Mouse (Mus musculus): Measurements from ENCODE around the gene Ranbp9.

Ranbp9 gene

DNA sequence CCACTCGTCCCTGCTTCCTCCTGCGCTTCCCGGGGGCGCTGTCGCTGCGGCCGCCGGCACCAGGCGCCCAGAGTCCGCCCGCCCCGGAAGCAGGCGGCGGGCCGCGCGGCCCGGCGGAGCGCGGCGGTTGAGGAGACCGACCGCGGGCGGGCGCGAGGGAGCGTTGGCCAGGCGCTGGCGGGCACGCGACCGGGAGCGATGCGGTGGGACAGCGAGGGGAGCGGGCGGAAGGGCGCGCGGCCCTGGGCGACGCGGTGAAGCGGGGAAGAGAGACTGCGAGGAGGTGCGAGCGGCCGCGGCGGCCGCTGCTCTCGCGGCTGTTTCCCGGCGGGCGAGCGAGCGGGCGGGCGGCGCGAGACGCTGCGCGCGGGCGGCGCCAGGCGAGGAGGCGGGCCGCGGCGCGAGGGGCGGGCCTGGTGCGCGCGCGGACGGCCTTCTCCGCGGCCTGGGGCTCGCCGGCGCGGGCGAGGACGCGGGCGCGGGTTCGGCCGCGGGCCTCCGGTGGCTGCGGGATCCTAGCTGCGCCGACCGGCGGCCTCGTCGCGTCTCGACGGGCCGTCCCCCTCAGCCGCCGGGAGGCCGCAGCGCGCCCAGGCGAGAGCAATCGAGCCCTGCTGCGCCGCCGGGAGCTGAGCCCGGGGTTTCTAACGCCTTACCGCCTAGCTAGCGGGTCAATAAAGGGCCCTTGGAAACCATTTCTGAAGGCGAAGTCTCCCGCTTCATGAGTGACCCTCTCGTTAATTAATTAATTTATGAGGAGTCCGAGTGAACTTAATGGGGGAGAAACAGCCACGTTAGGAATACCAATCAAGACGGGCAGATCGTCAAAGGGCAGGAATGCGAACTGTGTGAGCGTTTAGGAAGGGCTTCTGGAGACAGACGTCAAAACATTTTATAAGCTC, at the start of gene Ranbp9:
Gene Ranbp9 (minus strand): TSS at position 326 of the 902 bp plus-strand sequence.
- ATAC-seq (ENCODE audit: low TSS enrichment) = peak; percentile 66

DNA sequence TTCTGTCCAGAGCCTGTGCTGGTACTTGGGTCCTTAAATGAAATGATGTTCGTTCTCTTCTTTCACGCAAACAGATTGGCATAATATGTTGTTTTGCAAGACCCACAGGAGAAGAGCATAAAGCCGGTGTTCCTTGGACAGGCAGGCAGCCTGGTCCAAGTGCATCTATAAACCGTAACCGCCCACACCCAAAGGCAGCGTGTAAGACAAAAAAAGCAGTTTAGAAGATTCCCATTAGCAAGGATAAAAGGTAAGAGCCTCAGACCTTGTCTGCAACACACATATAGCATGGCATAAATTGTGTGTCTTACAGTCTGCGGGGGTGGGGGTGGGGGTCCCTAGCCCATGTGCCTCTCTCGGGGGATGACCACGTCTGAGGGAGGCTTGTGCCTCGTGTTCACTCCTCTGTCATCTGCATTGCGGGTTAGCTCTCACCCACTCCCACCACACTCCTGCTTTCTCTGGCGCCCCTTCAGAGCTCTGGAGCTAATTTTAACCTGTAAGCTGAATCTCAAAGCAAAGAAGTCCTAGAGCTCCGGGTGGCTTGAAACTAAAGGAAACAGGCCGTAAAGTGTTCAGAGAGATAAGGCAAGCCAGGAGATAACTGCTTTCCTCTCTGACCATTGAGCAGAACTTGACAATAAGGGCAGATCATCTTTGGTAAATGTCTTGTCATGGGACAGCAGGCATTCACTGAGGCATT, 49.2 kb upstream of the Ranbp9 start:
- ATAC-seq (ENCODE audit: low TSS enrichment) = peak; percentile 45

DNA sequence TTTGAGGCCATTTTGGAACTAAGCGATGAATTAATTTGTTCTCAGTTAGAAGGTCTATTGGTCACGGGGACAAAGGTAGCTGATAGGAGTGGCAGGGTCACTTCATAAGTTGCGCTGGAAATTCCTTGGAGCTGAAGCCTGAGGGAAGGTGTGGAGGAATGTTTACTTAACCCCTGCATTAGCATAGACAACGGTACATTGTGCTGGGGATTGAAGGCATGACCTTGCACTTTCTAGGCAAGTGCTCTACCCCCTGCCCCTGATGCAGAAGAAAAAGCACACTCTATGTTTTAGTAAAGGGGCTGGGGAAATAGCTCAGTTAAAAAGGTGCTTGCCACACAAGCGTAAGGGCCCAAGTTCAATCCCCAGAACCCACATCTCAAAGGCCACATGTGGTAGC, 45.2 kb upstream of the Ranbp9 start:
- no peak for ATAC-seq (ENCODE audit: low TSS enrichment)

DNA sequence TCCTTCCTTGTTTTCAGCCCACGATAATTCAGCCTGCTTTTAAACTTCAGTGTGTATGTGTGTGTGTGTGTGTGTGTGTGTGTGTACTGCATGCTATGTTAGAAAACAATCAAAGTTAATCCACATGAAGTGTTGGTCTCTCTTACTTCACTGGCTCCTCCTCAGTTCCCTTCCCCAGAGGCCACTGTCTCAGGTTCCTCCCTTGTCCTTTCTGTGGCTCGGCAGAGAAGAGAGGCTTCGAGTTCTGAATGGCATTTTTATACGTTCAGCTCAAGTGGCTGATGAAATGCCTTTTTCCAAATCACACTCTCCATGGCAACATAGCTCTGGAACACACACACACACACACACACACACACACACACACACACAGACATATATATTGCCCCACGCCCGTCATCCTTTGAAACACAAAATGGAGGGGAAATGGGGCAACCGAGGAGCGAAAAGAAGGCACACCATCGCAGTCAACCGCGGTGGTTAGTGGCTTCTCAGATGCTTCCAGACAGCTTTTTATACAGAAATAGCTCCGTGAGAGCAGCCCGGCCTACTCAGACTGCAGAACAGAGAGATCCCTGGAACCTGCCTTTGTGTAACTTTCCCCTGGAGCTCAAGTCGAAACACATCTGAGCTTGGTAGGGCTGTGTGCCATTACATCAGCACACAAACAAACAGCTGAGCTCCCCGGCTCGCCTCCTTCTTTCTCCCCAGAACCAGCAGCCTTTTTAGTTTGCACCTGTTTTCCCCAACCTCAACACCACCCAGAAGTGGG, 44.5 kb upstream of the Ranbp9 start:
- ATAC-seq (ENCODE audit: low TSS enrichment) = peak; percentile 72

DNA sequence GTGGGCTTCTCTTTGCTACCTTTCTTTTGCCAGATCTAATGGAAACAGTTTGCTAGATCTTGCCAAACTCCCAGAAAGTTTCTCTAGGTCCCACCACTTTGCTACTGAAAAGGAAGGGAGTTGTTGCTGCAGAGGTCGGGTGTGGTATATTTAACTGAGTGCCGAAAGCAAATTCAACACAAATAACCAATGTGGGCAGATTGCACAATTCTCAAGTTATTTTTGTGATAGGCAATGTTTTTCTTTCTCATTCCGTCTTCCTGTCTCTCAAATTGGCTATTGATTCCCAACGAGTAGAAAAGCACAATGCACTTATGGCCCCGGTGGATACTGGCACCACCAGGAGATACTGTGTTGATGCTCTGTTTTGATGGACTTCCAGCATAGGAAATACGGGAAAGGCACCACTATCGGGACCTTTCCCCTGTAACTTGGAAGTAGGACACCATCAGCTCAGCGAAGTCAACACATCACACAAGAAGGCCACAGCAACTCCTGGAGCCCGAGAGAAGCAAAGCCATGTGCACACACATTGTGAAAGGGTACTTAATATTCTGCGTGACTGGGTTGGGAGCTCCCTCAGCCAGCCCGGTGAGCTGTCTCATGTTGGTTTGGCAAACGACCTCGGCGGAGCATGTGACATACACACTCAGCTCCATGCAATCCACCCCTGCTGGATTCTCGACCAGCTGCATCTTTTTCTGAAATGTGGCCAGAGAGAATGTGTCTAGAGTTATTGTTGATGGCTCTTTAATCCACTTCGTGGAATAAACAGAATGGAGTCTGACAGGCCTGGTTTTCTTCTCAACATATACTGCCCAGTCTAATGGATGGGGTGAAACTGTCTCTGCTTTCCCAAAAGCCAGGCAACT, 43.6 kb upstream of the Ranbp9 start:
- ATAC-seq (ENCODE audit: low TSS enrichment) = peak; percentile 18; the same call in 1 of the 2 replicates

DNA sequence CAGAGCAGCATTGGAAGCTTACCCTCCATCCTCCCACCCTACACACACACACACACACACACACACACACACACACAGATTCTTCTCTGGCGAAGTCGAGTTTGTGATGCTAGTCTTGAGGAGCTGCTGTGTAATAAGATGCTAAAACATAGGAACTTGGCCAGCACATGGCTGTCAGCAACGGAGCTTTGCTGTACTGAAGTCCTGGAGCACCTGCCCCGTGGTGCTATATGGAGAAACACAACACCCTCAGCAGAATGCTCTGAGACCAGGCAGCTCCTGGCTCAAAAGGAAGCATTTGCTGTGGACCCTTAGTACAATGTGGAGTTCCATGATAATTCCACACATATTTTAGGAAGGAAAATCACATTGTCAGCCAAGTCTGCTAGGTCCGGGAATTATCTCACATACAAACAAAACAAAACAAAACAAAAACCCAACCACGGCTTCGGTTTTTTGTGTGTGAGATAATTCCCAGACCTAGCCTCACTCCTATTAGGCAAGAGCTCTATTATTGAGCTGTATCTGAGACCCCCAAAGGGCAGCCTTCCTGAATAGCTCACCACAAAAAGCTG, 42.9 kb upstream of the Ranbp9 start:
- no peak for ATAC-seq (ENCODE audit: low TSS enrichment)

DNA sequence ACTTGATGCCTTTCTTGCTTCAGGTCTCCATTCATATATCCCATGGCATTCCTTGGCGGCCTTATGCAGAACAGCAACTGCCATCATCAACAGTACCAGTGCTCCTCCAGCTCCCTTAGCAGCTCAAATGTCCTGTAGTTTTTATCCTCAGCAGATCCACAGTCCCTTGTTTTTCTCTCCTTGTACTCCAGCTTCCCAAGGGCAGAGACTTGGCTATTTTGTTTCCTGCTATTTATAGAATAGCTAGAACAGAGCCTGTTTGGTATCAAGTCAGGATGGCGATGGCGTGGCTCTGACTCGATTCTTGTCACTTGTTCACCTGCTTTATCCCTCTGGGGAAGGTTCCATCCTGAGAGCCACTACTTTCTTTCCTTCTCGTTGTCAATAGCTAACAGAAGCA, 40.9 kb upstream of the Ranbp9 start:
- no peak for ATAC-seq (ENCODE audit: low TSS enrichment)

DNA sequence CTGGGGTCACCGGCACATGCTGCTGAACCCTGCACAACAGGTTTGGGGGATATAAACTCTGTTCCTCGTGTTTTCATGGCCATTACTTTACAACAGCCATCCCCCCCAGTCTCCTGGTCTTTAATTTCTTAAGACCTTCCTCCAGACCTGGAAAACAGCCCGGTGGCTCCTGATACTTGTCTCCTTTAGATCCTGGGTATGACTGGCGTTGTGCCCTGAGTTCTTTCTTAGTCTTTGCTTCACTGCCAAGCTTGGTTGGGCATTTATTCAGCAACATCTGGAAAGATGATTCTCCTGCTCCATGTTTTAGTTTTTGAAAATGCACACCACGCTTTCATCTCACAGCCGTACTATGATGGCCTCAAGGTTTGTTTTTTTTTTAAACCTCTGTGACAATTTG, 38.2 kb upstream of the Ranbp9 start:
- ATAC-seq (ENCODE audit: low TSS enrichment) = no peak

DNA sequence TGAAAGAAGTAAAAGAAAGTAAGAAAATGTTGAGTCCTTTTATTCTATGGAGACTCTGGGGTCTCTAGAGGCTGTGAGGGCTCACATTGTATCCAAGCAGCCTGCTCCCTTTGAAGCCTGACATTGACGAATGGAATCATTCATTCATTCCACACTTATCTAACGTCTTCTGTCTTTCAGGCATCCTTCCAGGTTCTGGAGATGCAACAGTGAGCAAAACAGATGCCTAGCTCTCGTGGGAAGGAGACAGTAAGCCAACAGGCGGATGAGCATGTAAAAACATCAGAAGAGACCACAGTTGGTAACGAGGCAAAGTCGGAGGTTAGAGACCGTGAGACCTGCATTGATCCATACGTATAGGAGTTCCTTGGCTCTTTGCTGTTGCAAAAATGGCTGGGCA, 36.3 kb upstream of the Ranbp9 start:
- ATAC-seq (ENCODE audit: low TSS enrichment) = no peak

DNA sequence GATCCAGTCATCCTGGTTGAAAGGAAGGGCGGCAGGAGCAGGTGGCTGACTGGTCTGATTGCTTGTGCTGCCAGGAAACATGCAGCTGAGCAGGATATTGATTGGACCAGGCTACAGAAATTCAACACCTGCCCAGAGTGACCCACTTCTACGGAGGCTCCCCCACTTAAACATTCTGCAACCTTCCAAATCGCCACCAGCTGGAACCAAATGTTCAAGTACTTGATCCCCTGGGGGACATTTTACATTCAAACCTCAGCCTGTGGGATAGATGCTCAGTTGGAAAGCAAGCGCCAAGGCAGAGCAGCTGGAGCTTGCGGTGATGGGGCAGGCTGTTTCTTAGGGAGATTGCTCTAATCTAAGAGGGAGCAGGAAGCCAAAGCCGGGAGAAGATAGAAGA, 35.8 kb upstream of the Ranbp9 start:
- ATAC-seq (ENCODE audit: low TSS enrichment) = no peak

DNA sequence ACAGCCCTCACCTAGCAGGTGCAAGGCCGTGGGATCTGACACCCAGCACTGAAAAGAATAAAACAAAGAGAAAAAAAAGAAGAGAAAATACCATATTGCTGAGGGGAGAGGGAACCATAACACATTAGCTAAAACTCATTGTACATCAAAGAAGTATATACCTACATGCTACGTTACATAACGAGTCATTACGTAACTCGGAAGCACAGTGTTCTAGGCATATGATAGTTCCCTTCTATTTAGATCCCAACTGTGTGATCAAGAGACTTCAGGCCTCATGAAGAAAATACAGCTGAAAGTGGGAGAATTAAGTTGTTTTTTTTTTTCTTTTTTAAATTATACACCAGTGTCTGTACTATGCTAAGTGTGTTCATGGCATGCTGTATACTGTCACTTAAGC, 35.0 kb upstream of the Ranbp9 start:
- peak; percentile 68 for ATAC-seq (ENCODE audit: low TSS enrichment)

DNA sequence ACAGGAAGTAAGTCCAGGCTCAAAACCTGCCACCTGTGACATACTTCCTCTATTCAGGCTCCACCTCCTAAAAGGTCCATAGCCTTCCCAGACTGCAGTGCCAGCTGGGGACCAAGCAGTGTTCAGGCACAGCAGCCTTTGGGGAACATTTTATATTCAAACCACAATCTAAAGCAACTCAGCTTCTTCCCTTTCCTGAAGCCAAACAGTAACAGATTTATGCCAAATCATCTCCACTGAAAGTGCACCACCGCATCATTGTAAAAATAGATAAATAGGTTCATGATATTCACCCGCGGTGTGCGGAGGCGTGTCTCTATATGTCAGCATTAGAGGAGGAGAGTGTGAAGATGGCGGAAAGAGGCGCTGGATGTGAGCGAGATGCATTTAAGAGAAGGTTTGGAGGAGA, 33.9 kb upstream of the Ranbp9 start:
- ATAC-seq (ENCODE audit: low TSS enrichment) = peak; percentile 36

DNA sequence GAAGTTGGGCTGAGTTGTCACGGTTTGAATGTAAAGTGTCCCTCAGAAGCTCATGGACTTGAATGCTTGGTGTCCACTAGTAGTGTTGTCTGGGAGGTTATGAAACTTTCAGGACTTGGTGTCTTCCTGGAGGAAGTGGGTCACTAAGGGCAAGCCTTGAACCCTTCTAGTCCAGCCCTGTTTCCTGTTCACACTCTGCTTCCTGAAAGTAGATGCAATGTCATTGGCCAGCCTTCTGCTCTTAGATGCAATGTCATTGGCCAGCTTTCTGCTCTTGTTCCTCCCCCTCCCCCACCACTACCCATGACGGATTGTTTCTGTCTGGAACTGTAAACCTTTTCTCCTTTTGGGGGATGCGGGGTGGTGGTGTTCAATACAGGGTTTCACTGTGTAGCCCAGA, 31.7 kb upstream of the Ranbp9 start:
- no peak for ATAC-seq (ENCODE audit: low TSS enrichment)

DNA sequence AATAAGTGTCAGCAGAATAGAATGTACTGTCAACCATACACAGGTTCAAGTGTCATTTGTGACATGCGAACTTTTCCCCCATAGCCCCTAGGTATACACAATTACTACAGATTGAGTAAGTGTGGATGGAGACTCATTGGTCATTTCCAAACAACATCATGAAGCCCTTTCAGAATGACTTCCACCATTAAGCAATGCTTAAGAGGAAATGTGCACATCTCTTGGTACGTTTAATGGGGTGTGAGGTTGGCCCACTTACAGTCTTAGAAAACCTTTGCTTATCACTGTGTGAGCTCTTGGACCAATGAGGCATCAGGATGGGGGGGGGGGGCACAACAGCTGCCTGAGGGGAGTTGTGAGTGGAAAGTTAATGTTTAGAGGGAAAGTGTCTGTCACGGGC, 24.7 kb upstream of the Ranbp9 start:
- no peak for ATAC-seq (ENCODE audit: low TSS enrichment)

DNA sequence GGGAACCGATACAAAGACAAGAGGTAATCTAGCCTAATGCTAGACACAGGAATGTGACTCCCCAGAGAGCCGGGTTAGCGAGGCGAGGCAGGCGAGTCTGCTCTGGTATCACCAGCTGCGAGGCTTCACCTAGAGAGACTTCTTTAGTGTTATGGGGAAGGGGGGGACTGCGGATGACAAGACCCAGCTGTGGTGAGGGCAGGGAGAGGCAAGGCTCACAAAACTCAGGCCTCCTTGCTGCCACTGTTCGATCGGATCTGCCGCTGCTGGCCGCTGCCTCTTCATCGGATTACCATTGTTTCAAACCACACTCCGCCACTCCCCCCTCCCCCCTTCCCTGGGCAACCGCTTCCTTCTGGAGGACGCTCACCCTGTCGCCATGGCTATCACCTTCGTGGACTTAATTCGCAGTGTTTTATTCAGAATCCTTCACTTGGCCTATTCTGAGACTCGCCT, 22.3 kb upstream of the Ranbp9 start:
- no peak for ATAC-seq (ENCODE audit: low TSS enrichment)

DNA sequence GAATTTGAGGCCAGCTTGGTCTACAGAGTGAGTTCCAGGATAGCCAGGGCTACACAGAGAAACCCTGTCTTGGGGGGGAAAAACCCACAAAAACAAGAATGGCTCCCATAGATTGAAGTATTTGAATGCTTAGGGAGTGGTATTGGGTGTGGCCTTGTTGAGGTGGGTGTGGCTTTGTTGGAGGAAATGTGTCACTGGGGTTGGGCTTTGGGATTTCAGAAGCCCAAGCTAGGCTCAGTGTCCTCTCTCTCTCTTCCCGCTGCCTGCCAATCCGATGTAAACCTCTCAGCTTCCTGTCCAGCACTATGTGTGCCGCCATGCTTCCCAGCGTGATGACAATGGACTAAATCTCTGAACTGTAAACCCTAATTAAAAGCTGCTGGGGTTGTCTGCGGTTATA, 20.5 kb upstream of the Ranbp9 start:
- no peak for ATAC-seq (ENCODE audit: low TSS enrichment)

DNA sequence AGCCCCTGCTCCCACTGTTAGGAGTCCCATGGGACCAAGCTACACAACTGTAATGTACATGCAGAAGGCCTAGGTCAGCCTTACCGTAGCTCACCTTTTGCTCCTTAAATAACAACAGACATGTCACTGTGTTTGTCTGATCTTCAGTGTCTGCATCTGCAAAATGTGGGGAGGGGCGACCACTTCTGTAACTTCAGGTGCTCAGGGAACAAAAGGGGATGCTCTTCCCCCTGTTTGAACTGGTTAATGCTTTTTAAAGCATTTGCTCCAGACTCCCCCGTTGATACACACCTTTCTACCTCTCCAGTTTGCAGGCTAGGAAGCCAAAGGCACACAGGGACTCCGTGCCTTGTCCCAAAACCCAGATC, 19.4 kb upstream of the Ranbp9 start:
- no peak for ATAC-seq (ENCODE audit: low TSS enrichment)

DNA sequence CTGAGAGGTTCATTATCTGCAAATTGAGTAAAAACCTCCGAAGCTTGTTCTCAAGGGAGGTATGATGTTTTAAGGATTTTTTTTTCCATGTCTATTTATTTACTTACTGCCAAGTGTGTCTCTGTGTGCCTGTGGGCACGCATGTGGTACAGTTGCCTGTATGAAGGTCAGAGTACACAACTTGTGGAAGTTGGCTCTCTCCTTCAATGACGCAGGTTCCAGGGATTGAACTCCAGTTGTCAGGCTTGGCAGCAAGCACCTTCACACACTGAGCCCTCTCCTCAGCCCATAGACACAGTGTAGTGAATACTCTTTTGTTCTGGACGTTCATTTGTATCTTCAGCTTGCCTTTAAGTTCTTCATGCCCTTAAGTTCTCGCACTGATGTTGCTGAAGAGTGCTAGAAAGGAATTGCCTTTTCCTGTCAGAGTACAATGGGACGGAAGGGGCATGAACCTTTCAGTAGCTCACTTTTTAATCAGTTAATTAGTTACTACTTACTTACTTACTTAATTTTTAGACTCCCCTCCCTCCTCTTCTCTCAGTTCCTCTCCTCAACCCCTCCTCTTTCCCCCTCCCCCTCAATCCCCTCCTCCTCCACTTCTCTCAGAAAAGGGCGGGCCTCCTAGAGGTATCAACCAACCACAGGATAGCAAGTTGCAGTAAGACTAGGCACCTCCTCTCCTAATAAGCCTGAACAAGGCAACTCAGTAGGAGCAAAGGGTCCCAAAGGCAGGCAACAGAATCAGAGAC, 18.8 kb upstream of the Ranbp9 start:
- no peak for ATAC-seq (ENCODE audit: low TSS enrichment)

DNA sequence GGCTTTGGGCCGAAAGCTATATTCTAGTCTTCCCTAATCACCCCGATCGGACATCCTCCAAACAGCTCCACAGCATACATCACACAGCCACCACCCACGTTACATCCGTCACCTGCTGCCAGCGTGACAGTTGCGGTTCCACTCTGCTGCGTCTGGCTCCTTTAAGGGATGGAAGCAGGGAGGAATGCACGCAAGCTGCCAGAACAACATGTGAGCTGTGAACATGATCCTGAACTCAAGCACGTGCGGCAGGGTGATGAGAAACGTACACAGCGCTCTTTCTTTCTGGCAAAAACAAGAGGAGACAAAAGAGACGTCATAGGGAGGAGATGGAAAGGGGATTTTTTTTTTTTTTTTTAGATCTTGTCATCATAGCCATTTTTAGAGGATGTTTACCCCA, 17.8 kb upstream of the Ranbp9 start:
- ATAC-seq (ENCODE audit: low TSS enrichment) = peak; percentile 58

DNA sequence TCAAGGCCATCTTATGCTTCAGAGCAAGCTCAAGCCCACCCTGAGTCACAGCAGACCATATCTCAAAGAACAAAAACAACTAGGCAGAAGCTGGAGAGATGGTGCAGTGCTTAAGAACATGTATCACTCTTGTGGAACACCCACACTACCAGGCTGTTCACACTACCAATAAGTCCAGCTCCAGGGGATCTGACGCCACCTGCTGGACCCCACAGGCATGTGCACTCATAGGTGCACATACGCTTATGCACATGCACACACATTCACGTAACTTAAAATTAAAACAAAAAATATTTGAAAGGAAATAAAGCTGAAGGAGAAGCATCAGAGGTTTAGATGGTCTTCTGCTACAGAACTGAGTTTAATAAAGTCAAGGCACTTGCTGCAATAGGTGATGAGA, 16.7 kb upstream of the Ranbp9 start:
- no peak for ATAC-seq (ENCODE audit: low TSS enrichment)
